7 mouse cellular contexts compared by ENCODE assay signal in the genomic region with DNA sequence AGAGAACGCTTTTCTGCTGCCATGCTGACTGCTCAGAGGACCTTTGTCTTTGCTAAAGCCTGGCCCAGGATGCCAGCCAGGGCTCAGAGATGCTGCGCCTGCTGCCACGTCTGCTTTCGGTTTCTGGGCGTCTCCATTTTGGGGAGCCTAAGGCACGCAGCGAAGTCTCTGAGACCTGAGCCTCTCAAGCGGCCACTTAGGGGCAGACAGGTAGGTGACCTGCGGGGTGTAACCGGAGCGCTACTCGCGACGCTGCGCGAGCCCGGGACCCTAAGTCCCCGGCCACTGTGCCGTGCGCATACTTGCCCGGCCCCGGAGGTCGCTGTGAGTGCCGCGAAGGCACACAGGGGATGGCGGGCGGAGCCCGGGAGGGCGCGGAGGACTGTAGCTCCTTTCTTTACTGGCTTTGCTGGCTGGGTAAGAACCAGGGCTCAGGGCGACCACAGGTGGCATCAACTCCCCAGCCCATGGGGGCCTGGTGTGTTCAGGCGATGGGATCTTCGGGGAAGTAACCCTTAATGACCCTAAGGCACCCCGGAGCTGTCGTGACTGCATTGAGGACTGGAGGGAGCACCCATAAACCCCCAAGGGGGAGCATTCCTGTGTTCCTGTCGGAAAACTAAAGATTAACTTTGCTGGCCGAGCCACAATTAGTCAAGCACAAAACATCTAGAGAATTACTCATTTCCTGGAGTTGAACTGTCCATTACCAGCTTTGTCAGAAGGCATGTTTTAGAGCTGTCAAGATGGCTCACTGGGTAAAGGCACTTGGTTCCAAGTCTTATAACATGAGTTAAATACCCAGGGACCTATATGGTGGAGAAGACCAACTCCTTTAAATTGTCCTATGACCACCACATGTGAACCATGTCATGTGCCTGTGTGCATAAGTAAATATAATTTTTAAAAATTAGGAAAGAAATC. TPM values are rescaled to one million over a fixed set of nuclear protein-coding genes. Genes with fewer than 3 reads are reported as not detected.
DNase-seq lines count a peak whose midpoint lies in the region; TF ChIP-seq lines count a peak whose summit lies in the region.

No protein-coding gene starts in this region.

- peak; percentile 82 for DNase-seq in adipocyte (ENCODE audit: low spot score)
- DNase-seq in gastrocnemius, postnatal 10 days = peak; percentile 64
- peak; percentile 89 for DNase-seq in induced T-regulatory cell, adult 2 months (ENCODE audit: low read depth)
- peak; percentile 30 to 45 for DNase-seq in left cerebral cortex, postnatal 25 days (ENCODE audit: low spot score in 2 of 2)
- DNase-seq in mesoderm, embryonic 11.5 days (ENCODE audit: low read depth, low spot score) = peak; percentile 43
- peak; percentile 8 for DNase-seq in right cerebral cortex, postnatal 36 days (ENCODE audit: low spot score in 2 of 2)

- peak overlapping the region; percentile 81 for H3K4me3 ChIP-seq in cortical plate, adult 2 months (ENCODE audit: insufficient read depth, low read length)

- no peaks in the 10 kb centered on the region for H3K4me1 ChIP-seq in cortical plate, adult 2 months (ENCODE audit: control insufficient read depth, insufficient read depth, low read length)

- intact Hi-C loops in left cerebral cortex, postnatal 25 days (cut with DNase I) = no loop called here

- TF ChIP-seq CTCF in cortical plate, adult 2 months (IDR thresholded peaks at IDR 0.05; ENCODE audit: extremely low read depth, insufficient read depth, low read length) = no peak

- TF ChIP-seq POLR2A in cortical plate, adult 2 months (IDR thresholded peaks at IDR 0.05; ENCODE audit: extremely low read depth, insufficient read depth, low read length) = 0 out of 2 replicates have a peak, but pooled peaks have one; percentile 29

- H3K27ac ChIP-seq in cortical plate, adult 2 months (ENCODE audit: insufficient read depth, low read length) = peak overlapping the region; percentile 66; the same call in 1 of the 2 replicates

RNA-seq across cellular contexts. Expression of a gene that starts 43.0 kb away (rescaled TPM):
- not detected in 2 replicates for polyA plus RNA-seq in cortical plate, adult 2 months (2012; rRNA removed)
- total RNA-seq in gastrocnemius, postnatal 10 days (2021) = not detected
- total RNA-seq in left cerebral cortex, postnatal 25 days (2021) = not detected

RNA-seq across cellular contexts. Expression of a gene that starts 58.6 kb away (rescaled TPM):
- 13.2 and 14.7 TPM in 2 replicates for polyA plus RNA-seq in cortical plate, adult 2 months (2012; rRNA removed)
- total RNA-seq in gastrocnemius, postnatal 10 days (2021) = 10 to 100 TPM; 48.9 to 51.4 TPM
- 10 to 100 TPM; 23.9 to 25.8 TPM for total RNA-seq in left cerebral cortex, postnatal 25 days (2021)

Comparison
In these comparisons a context has a peak if more than half of its experiments do, and no peak if none do; other contexts are left out.
1. Peak in every context shown above with its lines: DNase-seq, H3K4me3 ChIP-seq and H3K27ac ChIP-seq.
2. DNase-seq: peak in every context shown above with its lines; median percentile 89 in induced T-regulatory cell, adult 2 months; 82 in adipocyte; 64 in gastrocnemius, postnatal 10 days; 43 in mesoderm, embryonic 11.5 days; 38 in left cerebral cortex, postnatal 25 days; 8 in right cerebral cortex, postnatal 36 days.